Mouse (Mus musculus) adrenal gland, postnatal 36 days (tissue): ENCODE measurements around the gene Dnajc14. TPM values are rescaled to one million over a fixed set of nuclear protein-coding genes. Genes with fewer than 3 reads are reported as not detected.
A peak's percentile ranks its signal among the peaks of the same experiment; 100 is the strongest.

Experiments
- DNase-seq, 2 experiments: peaks; one replicate each; pipeline ENCODE4 v3.0.0; 2021; ENCODE audit warnings: mixed read lengths in 1 of 2
- long read RNA-seq, 2 experiments: library from polyadenylated mRNA; stranded (forward); transcript quantifications; one replicate each; pipeline ENCODE4 v2.0.0; 2021; ENCODE audit warnings: borderline sequencing depth in 2 of 2
- total RNA-seq, 2 experiments: library from RNA; stranded (reverse); gene quantifications; 2 replicates each; pipeline ENCODE4 v1.2.3; 2021

The Dnajc14 gene
- 10 to 100 TPM; 60.1 to 77.1 TPM for total RNA-seq
- long read RNA-seq, experiment 1, full-length matches to known transcripts: 106 of 119 reads
- long read RNA-seq, experiment 1, partial matches to known transcripts: 5 of 119 reads
- long read RNA-seq, experiment 1, other reads (novel, unspliced or antisense): 8 of 119 reads
- long read RNA-seq, experiment 2, full-length matches to known transcripts: 29 of 34 reads
- long read RNA-seq, experiment 2, partial matches to known transcripts: 2 of 34 reads
- long read RNA-seq, experiment 2, other reads (novel, unspliced or antisense): 3 of 34 reads

DNA sequence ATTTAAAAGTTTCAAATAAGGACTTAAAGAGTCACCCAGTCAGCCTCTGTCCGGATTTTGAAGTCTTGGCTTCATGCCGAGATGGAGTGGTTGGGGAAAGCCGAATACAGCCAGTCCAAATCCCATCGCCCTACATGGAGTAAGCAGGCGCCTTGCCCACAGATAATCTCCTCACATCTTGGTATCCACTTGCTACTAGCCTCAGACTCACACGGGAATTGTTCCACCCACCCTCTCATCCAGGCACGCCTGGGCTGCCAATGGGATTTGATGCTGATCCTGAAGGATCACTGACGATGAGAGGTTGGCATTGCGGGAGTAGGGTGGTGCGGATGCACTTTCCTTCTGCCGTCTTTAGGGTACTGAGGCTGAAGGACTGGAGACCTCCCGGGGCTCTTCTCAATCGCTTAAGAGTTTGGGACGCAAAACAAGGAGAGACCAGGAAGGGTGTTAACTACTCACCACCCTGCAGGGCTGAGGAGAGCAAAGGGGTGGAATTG, at the start of gene Dnajc14:
Gene Dnajc14 (plus strand): TSS at position 292 of the 500 bp plus-strand sequence.
- peak; percentile 54 to 63 for DNase-seq

GRCm38 (mm10) chr10:128772895-128773294, 31.0 kb upstream of the Dnajc14 start:
- no peak for DNase-seq

DNA sequence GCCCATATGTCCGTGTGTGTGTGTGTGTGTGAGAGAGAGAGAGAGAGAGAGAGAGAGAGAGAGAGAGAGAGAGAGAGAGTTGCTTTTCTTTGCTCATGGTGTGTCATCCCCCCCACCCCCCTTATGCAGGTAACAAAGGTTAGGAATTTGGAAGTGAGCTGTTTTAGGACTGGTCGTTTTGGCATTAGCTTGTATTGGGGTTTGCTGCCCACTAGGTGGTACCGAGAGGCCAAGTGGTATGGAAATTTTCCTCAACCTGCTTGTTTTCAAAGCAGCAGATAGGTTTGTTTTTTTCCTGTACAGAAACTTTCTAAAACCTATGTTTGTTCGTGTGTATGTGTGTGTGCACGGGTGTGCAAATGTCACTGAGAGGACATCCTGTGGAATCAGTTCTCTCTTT, 30.2 kb upstream of the Dnajc14 start:
- DNase-seq: no peak

GRCm38 (mm10) chr10:128778441-128778840, 25.4 kb upstream of the Dnajc14 start:
- no peak for DNase-seq

DNA sequence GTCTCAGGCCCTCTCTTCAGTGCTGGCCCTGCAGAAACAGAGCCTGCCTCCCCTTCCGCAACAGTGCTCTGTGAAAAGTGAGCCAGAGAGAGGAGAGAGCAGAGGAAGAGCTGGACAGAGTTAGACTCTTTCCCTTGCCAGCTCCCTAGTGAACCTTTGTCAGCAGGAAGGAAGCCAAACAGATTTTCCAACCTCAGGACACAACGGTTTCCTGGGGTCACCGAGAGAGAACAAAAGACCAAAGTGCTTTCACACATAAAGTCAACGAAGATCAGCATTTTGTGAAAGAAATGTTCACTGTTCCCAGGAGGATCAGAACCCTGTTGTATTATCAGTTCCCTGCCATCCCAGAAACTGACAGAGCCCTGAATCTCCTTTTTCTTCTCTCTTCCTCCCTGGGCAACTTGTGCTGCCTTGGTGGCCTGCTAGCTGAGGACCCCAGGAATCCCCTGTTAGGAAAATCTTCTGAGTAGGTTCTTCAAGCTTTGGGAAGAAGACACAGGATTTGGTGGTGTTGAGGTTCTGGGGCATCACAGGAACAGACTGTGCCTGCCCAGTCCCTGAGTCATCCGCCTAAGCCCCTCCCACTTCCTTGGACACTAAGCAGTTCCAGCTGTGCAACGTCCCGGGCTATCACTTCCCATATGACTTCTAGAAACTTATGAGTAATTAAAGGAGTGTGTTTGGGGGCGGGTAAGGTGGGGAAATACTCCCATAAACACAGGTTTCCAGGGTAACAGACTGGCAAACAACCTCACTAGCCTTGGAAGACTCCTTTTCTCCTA, 24.7 kb upstream of the Dnajc14 start:
- peak; percentile 81 to 90 for DNase-seq

- DNase-seq: no peak
Observed at GRCm38 (mm10) chr10:128780200-128780599, 23.7 kb upstream of the Dnajc14 start.

GRCm38 (mm10) chr10:128790398-128791124, 13.3 kb upstream of the Dnajc14 start, which contains the start of gene Mmp19:
TSS of gene Mmp19 (plus strand) at chr10:128790910.
- peak; percentile 64 to 73 for DNase-seq

DNA sequence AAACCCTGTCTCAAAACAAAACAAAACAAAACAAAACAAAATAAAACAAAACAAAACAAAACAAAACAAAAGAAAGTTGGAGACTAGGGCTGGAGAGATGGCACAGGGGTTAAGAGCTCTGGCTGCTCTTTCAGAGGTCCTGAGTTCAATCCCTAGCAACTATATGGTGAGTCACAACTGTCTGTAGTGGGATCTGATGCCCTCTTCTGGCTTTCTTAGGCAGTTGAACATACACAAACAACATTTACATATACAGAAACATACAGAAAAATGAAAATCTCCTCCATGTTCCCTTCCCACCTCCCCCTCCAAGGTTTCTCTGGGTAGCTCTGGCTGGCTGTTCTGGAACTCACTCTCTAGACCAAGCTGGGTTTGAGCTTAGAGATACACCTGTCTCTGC, 11.8 kb upstream of the Dnajc14 start:
- no peak for DNase-seq

GRCm38 (mm10) chr10:128793258-128793657, 10.6 kb upstream of the Dnajc14 start:
- no peak for DNase-seq

GRCm38 (mm10) chr10:128794391-128794790, 9.5 kb upstream of the Dnajc14 start:
- DNase-seq: no peak

- DNase-seq: no peak
Observed at GRCm38 (mm10) chr10:128795581-128795980, 8.3 kb upstream of the Dnajc14 start.

DNA sequence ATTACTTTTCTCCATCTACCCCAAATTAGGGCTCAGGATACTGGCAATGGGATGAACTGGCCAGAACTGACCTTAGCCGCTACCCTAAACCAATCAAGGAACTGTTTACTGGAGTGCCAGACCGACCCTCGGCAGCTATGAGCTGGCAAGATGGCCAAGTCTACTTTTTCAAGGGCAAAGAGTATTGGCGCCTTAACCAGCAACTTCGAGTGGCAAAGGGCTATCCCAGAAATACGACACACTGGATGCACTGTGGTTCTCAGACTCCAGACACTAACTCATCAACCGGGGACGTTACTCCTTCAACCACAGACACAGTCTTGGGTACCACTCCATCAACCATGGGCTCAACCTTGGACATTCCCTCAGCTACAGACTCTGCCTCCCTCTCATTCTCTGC, 5.2 kb upstream of the Dnajc14 start:
- DNase-seq: no peak

DNA sequence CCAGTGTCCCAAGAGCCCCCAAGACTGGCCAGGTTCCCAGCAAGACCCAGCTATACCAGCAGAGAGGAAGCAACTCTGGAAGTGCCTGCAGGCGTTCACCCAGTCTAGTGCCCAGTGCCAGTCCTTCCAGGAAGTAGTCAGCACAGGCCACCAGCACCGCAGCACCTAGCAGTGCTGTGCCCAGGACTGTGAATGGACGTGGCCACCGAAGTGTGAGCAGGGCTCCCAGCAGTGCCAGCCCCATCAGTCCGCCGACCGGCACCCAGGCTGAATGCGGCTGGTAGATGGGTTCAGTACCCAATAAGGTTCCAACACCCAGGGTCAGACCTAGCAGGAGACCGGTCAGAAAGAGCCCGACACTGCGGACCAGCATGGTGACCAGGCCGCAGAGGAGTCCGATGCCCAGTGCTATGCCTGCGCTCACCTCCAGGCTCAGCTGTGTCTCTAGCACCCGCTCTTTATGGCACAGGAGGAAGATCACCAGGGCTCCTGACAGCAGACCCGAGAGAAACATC, 1.8 kb upstream of the Dnajc14 start:
- no peak for DNase-seq

- no peak for DNase-seq
Observed at GRCm38 (mm10) chr10:128802956-128803355, 906 bp upstream of the Dnajc14 start.

DNA sequence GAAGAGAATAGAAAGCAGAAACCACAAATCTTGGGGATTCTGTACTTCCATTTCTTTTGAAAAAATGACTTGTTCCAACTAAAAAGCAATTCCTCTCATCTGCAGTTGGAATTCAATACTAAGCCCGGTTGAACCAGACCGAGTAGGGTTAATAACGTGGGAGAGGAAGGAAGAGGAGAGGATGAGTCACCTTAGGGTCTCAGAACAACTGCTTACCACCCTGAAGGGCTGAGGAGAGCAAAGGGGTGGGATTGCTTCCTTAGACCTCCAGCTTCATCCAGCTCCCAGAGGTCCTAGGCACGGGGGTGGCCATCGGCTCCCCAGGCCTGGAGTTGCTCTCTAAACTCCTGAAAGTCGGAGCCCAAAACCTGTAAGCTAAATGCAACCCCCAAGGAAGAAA, 501 bp upstream of the Dnajc14 start:
- no peak for DNase-seq

DNA sequence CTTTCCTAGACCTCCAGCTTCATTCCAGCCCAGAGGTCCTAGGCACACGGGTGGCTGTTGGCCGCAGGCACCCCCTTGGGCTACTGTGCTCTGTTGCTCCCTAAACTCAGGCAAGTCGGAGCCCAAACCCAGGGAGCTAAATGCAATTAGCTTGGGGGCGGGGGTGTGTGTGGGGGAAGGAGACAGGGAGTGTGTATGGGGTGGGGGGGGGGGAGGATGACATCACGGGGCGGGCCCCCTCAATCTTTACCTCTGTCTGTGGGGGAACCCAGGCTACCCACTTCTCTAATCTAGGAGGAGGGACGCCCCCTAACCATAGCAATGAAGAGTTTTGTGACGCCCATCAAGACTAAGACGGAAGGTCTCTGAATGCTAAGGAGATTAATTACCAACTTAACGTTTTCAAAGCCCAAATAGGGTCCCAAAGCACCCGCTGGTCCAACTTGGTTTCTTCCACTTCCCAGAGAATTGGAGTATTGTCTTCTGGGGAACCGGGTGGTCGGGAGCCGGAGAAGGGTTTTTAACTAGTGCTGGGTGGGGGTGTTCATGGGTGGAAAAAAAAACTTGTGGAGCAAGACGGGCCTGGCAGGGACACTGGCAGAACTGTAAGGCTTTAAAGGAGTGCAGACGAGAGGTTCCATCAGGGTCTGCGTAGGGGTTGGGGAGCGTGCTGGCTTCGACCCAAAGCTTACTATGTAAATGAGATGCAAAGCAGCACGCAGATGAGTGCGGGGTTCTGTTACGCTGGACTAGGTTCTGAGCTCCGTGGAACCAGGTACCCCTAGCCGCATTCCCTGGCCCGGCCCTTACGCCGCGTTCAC, 619 bp downstream of the Dnajc14 start, which contains the start of gene Tmem198b:
Gene Tmem198b (minus strand): TSS at position 100 of the 821 bp plus-strand sequence.
- DNase-seq: peak; percentile 69 to 73

DNA sequence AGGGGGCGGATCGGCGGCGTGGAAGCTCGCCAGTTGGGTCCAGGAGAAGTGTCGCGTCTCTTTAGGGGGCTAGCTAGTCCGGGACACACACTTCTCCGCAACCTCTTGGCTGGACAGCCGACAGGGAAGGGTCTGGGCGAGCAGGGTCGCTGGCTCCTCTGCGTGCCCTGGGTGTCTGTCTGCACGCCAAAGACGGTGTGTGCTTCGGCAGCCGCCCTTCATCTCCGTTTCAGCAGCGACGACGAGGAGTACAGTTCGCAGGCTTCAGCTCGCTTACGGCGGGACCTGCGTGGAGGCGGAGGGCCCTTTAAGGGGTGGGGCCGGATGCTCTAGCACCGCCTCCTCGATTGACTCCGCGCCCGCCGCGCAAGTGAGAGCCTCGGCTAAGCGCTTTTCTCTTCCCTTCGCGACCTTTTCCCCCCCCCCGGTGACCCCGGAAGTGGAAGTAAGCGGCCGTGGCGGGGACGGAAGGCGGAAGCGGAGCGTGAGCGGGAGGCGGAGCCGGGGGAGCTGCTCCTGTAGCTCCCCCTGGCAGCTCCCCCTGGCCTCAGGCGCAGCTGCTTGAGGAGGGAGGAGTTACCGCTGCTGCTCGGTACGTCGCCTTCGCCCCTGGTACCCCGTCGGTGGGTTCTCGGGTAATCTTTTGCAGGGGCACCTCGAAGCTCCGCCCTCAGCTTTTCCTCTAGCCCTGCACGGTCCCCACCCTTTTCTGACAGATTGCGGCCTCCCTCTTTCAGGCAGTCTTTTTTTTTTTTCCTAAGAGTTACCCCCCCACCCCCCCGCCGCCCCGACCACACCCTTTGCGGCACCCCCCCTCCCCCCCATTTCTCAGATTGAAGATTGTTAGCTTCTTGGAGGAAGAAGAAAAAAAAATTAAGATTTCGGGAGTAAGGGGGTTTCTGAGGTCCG, 1.5 kb downstream of the Dnajc14 start:
- DNase-seq: peak; percentile 97 to 98

DNA sequence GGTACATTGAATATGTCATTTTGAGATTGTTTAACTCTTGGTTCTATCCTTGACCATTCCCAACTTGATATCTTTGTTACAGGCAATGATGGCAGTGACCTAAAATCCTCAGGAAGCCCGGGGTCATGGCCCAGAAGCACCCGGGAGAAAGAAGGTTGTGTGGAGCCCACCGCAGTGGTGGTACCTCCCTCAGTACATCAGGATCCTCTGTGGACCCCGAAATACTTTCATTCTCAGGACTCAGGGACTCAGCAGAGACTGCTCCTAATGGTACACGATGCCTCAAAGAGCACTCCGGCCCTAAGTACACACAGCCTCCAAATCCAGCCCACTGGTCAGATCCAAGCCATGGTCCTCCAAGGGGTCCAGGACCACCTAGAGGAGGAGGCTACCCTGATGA, 2.2 kb downstream of the Dnajc14 start:
- no peak for DNase-seq

DNA sequence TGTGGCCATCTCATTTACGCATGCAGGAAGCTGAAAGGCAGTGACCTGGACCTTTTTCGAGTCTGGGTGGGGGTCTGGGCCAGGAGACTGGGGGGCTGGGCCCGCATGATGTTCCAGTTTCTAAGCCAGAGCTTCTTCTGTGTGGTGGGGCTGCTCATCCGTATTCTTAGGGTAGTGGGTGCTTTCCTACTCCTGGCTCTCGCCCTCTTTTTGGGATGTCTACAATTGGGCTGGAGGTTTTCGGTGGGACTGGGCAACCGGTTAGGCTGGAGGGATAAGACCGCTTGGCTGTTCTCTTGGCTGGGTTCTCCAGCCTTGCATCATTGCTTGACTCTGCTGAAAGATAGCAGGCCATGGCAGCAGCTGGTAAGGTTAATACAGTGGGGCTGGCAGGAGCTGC, 3.2 kb downstream of the Dnajc14 start:
- DNase-seq: no peak

DNA sequence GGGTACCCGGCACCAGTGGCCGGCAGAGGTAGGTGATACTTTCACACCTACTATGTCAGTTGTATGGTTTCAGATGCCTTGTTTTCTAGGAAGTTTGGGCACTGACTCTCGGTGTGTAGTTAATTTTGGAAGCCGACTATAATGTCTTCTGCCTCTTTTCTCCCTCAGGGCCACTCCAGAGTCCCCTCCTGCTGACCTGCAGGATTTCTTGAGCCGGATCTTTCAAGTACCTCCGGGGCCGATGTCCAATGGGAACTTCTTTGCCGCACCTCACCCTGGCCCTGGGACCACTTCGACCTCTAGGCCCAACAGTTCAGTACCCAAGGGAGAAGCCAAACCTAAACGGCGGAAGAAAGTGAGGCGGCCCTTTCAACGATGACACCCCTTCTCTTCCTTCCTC, 13.2 kb downstream of the Dnajc14 start, which contains the start of gene Sarnp:
Gene Sarnp (plus strand): TSS at position 301 of the 400 bp plus-strand sequence.
- DNase-seq: no peak
